Mouse (Mus musculus) lung, embryonic 15.5 days (tissue): ENCODE data around the gene Timp3. TPM values are rescaled to one million over a fixed set of nuclear protein-coding genes. Genes with fewer than 3 reads are reported as not detected.

Source experiments
- ATAC-seq: fragments of 200-750 bp; cut with Nextera tagmentation; 2 replicates; pipeline ENCODE4 v1.8.0; 2017; ENCODE audit warnings: moderate number of reproducible peaks, borderline replicate concordance; ENCODE audit not compliant: low FRiP score, low TSS enrichment; ENCODE audit errors: extremely low read depth
- H3K27ac ChIP-seq: fragments of 300-500 bp; sonication (generic); 2 replicates; pipeline ENCODE4 v1.5.1; 2015; ENCODE audit warnings: moderate library complexity, mild to moderate bottlenecking, inconsistent platforms
- H3K27me3 ChIP-seq: fragments of 300-500 bp; sonication (generic); 2 replicates; pipeline ENCODE4 v1.6.1; 2015; ENCODE audit warnings: inconsistent platforms
- H3K36me3 ChIP-seq: fragments of 300-500 bp; sonication (generic); 2 replicates; pipeline ENCODE4 v1.6.1; 2015; ENCODE audit warnings: inconsistent platforms
- H3K4me1 ChIP-seq: fragments of 300-500 bp; sonication (generic); 2 replicates; pipeline ENCODE4 v1.6.1; 2015; ENCODE audit warnings: inconsistent platforms
- H3K4me2 ChIP-seq: fragments of 300-500 bp; sonication (generic); 2 replicates; pipeline ENCODE4 v1.6.1; 2015; ENCODE audit warnings: inconsistent platforms, mild to moderate bottlenecking, moderate library complexity
- H3K4me3 ChIP-seq: fragments of 300-500 bp; sonication (generic); 2 replicates; pipeline ENCODE4 v1.5.1; 2015; ENCODE audit warnings: mild to moderate bottlenecking, inconsistent platforms
- H3K9ac ChIP-seq: fragments of 300-500 bp; sonication (generic); 2 replicates; pipeline ENCODE4 v1.6.1; 2015; ENCODE audit warnings: inconsistent platforms
- H3K9me3 ChIP-seq: fragments of 300-500 bp; sonication (generic); 2 replicates; pipeline ENCODE4 v1.6.1; 2016; ENCODE audit warnings: inconsistent platforms
- WGBS: fragments of 180-500 bp; shearing (Covaris S2); methylation state at CpG from one replicate; pipeline ENCODE4 v1.1.7; 2015; 5-methylcytosine and 5-hydroxymethylcytosine counted together
- polyA plus RNA-seq: library from polyadenylated mRNA; unstranded; fragments of >200 nt; fragmentation: Nextera tagmentation; extraction: Ambion mirVana; gene quantifications from 2 replicates; pipeline ENCODE4 v1.2.1, GENCODE M21; 2015

Timp3 gene
- polyA plus RNA-seq, 1 experiment from 2014 or later = 64.4 TPM

GRCm38 (mm10) chr10:86278481-86278880 is 21.7 kb upstream of the Timp3 start:
- H3K27me3 ChIP-seq = no peaks in the 10 kb centered on the region
- no peak overlapping the region for H3K4me2 ChIP-seq
- H3K9ac ChIP-seq = no peak overlapping the region
- H3K4me1 ChIP-seq = no peaks in the 10 kb centered on the region
- ATAC-seq = no peak
- no peak overlapping the region for H3K27ac ChIP-seq
- 80% methylated on average over 2 of the region's 2 CpGs for WGBS
- H3K9me3 ChIP-seq = no peaks in the 10 kb centered on the region
- no peaks in the 10 kb centered on the region for H3K36me3 ChIP-seq
- H3K4me3 ChIP-seq = no peak overlapping the region

GRCm38 (mm10) chr10:86279579-86280168 is 20.5 kb upstream of the Timp3 start:
- no peaks in the 10 kb centered on the region for H3K4me1 ChIP-seq
- H3K9ac ChIP-seq = no peak overlapping the region
- no peak for ATAC-seq
- H3K9me3 ChIP-seq = no peaks in the 10 kb centered on the region
- no peak overlapping the region for H3K4me3 ChIP-seq
- H3K4me2 ChIP-seq = no peak overlapping the region
- H3K27ac ChIP-seq = no peak overlapping the region
- no peaks in the 10 kb centered on the region for H3K36me3 ChIP-seq
- WGBS = 81% methylated on average over 7 of the region's 7 CpGs
- H3K27me3 ChIP-seq = no peaks in the 10 kb centered on the region

- WGBS = 83% methylated on average over 8 of the region's 8 CpGs
- no peak for ATAC-seq
These were observed 18.9 kb upstream of the Timp3 start for GRCm38 (mm10) chr10:86281238-86281637.

GRCm38 (mm10) chr10:86286508-86286907 is 13.7 kb upstream of the Timp3 start:
- Histone ChIP-seq H3K9ac (no peak overlapping the region), H3K4me1 (peaks cover 9% of the 10 kb centered on the region; the same call in 1 of the 2 replicates), H3K27me3 (no peaks in the 10 kb centered on the region), H3K4me3 (no peak overlapping the region), H3K36me3 (no peaks in the 10 kb centered on the region), H3K4me2 (no peak overlapping the region), H3K27ac (no peak overlapping the region), H3K9me3 (no peaks in the 10 kb centered on the region)
- 79% methylated on average over 7 of the region's 7 CpGs for WGBS
- no peak for ATAC-seq

More at GRCm38 (mm10) chr10:86281238-86281637, 18.9 kb upstream of the Timp3 start:
- Histone ChIP-seq H3K9ac (no peak overlapping the region), H3K36me3 (no peaks in the 10 kb centered on the region), H3K27me3 (no peaks in the 10 kb centered on the region), H3K4me1 (no peaks in the 10 kb centered on the region), H3K27ac (no peak overlapping the region), H3K4me3 (no peak overlapping the region), H3K4me2 (no peak overlapping the region), H3K9me3 (no peaks in the 10 kb centered on the region)

- WGBS = 39% methylated on average over 8 of the region's 8 CpGs
These were observed 9.9 kb upstream of the Timp3 start for GRCm38 (mm10) chr10:86290109-86290771.

GRCm38 (mm10) chr10:86293880-86294279 is 6.3 kb upstream of the Timp3 start:
- Histone ChIP-seq H3K9me3 (no peaks in the 10 kb centered on the region), H3K27ac (no peak overlapping the region), H3K36me3 (no peaks in the 10 kb centered on the region), H3K4me1 (peaks cover 12% of the 10 kb centered on the region; the same call in 1 of the 2 replicates), H3K4me2 (no peak overlapping the region), H3K27me3 (peaks cover 4% of the 10 kb centered on the region; the same call in 1 of the 2 replicates), H3K9ac (no peak overlapping the region), H3K4me3 (no peak overlapping the region)
- WGBS = 77% methylated on average over 1 of the region's 1 CpGs
- no peak for ATAC-seq

More at GRCm38 (mm10) chr10:86290109-86290771, 9.9 kb upstream of the Timp3 start:
- no peaks in the 10 kb centered on the region for H3K27me3 ChIP-seq
- peaks cover 9% of the 10 kb centered on the region; the same call in 1 of the 2 replicates for H3K4me1 ChIP-seq
- no peaks in the 10 kb centered on the region for H3K36me3 ChIP-seq
- no peaks in the 10 kb centered on the region for H3K9me3 ChIP-seq
- peak overlapping the region; percentile 69 for H3K27ac ChIP-seq
- H3K9ac ChIP-seq = no peak overlapping the region
- ATAC-seq = peak; percentile 78; the same call in 1 of the 2 replicates
- H3K4me3 ChIP-seq = no peak overlapping the region
- H3K4me2 ChIP-seq = no peak overlapping the region

GRCm38 (mm10) chr10:86294599-86295365 is 5.4 kb upstream of the Timp3 start:
- ATAC-seq = no peak
- peaks cover 13% of the 10 kb centered on the region; the same call in 1 of the 2 replicates for H3K4me1 ChIP-seq

GRCm38 (mm10) chr10:86295454-86296098 is 4.6 kb upstream of the Timp3 start:
- Histone ChIP-seq H3K4me1 (peaks cover 15% of the 10 kb centered on the region; the same call in 1 of the 2 replicates), H3K9ac (no peak overlapping the region), H3K4me3 (peak overlapping the region; percentile 10), H3K9me3 (no peaks in the 10 kb centered on the region), H3K4me2 (peak overlapping the region; percentile 49), H3K27me3 (peaks cover 4% of the 10 kb centered on the region; the same call in 1 of the 2 replicates), H3K36me3 (no peaks in the 10 kb centered on the region), H3K27ac (no peak overlapping the region)
- WGBS = 38% methylated on average over 13 of the region's 13 CpGs
- no peak for ATAC-seq

More at GRCm38 (mm10) chr10:86294599-86295365, 5.4 kb upstream of the Timp3 start:
- Histone ChIP-seq H3K9ac (no peak overlapping the region), H3K4me3 (no peak overlapping the region), H3K9me3 (no peaks in the 10 kb centered on the region), H3K27ac (no peak overlapping the region), H3K4me2 (no peak overlapping the region), H3K27me3 (peaks cover 4% of the 10 kb centered on the region; the same call in 1 of the 2 replicates), H3K36me3 (no peaks in the 10 kb centered on the region)
- WGBS = 67% methylated on average over 10 of the region's 10 CpGs

- Histone ChIP-seq H3K9ac (no peak overlapping the region), H3K4me1 (peaks cover 9% of the 10 kb centered on the region; the same call in 1 of the 2 replicates), H3K27me3 (peaks cover 4% of the 10 kb centered on the region; the same call in 1 of the 2 replicates), H3K27ac (no peak overlapping the region), H3K36me3 (no peaks in the 10 kb centered on the region), H3K9me3 (no peaks in the 10 kb centered on the region), H3K4me2 (peak overlapping the region; percentile 49), H3K4me3 (peak overlapping the region; percentile 10)
- 0 out of 2 replicates have a peak, but pooled peaks have one; percentile 35 for ATAC-seq
- 4% methylated on average over 14 of the region's 14 CpGs for WGBS
These were observed 4.1 kb upstream of the Timp3 start for GRCm38 (mm10) chr10:86296111-86296510.

- Histone ChIP-seq H3K27ac (no peak overlapping the region), H3K27me3 (peaks cover 4% of the 10 kb centered on the region; the same call in 1 of the 2 replicates), H3K4me1 (peaks cover 19% of the 10 kb centered on the region), H3K9ac (no peak overlapping the region), H3K9me3 (no peaks in the 10 kb centered on the region), H3K36me3 (no peaks in the 10 kb centered on the region), H3K4me3 (no peak overlapping the region), H3K4me2 (no peak overlapping the region)
- 85% methylated on average over 2 of the region's 2 CpGs for WGBS
- ATAC-seq = no peak
These were observed 2.9 kb upstream of the Timp3 start for GRCm38 (mm10) chr10:86297307-86297706.

GRCm38 (mm10) chr10:86298326-86298725 is 1.8 kb upstream of the Timp3 start:
- Histone ChIP-seq H3K9ac (no peak overlapping the region), H3K9me3 (no peaks in the 10 kb centered on the region), H3K4me1 (peaks cover 29% of the 10 kb centered on the region), H3K4me2 (no peak overlapping the region), H3K4me3 (no peak overlapping the region), H3K27ac (no peak overlapping the region), H3K36me3 (no peaks in the 10 kb centered on the region), H3K27me3 (peaks cover 4% of the 10 kb centered on the region; the same call in 1 of the 2 replicates)
- 73% methylated on average over 6 of the region's 6 CpGs for WGBS
- no peak for ATAC-seq
